Mouse (Mus musculus): ENCODE data around the gene Dusp1. TPM values are rescaled to one million over a fixed set of nuclear protein-coding genes. Genes with fewer than 3 reads are reported as not detected.

The Dusp1 gene
- polyA plus RNA-seq, 1 experiment from 2014 or later = 19.4 TPM

DNA sequence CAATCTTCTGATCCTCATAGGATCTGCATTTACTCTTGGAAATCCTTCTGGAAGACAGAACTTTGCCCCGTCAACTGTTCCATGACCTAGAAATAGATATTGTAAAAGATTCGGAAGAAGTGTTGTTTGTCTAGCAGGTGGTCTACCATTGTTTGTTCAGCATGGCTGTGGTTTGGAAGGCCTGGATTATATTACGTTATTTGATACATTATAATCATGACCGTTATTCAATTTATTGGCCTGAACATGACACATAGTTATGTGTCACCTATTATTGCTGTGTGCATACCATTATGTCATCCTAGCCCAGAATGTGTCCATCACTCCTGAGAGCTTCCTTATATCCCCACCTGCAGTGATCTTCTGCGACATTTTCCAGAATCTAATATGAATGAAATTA lies 36.9 kb upstream of the Dusp1 start:
- H3K27ac ChIP-seq = no peak overlapping the region

DNA sequence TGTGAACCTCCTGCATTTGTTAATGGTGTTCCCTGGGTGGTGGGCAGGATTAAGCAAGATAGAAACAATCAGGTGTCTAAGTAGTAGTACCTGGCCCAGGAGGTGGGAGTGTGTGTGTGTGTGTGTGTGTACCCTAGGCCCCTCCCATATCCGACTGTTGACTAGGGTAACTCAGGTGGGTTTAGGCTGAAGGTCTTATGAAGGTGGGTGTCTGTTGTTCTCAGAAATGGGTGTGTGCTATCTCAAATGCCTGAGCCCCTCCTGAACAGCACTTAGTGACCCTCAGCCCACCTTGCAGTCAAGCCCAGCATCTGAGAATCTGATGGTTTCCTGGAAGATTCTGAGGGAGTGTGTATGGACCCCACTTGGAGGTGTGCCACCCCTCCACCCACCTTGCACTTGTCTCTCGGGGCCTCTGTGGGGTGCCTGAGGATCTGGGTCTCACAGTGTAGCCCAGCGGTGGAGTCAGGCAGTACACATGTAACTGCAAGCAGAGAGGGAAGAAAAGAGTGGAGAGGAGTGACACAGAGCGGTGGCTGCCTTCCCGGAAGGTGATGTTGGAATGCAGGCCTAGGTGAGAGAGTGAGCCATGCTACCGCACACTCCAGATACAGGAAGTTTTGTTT lies 35.0 kb upstream of the Dusp1 start:
- Histone ChIP-seq H3K4me3 (no peak overlapping the region), H3K9ac (no peak overlapping the region), H3K36me3 (peaks cover 12% of the 10 kb centered on the region; the same call in 1 of the 2 replicates), H3K27me3 (no peaks in the 10 kb centered on the region), H3K9me3 (no peaks in the 10 kb centered on the region), H3K27ac (peak overlapping the region; percentile 81; the same call in 1 of the 2 replicates), H3K4me1 (peaks cover 40% of the 10 kb centered on the region), H3K4me2 (replicated peaks) (no peak overlapping the region)
- ATAC-seq (ENCODE audit: insufficient number of reproducible peaks, insufficient read depth, low FRiP score, low TSS enrichment) = no peak
- 74% methylated on average over 6 of the region's 6 CpGs for WGBS

More for the DNA sequence above, 36.9 kb upstream of the Dusp1 start:
- no peak overlapping the region for H3K4me3 ChIP-seq
- no peaks in the 10 kb centered on the region for H3K27me3 ChIP-seq
- H3K9me3 ChIP-seq = no peaks in the 10 kb centered on the region
- WGBS = 85% methylated on average over 5 of the region's 5 CpGs
- no peak for ATAC-seq (ENCODE audit: insufficient number of reproducible peaks, insufficient read depth, low FRiP score, low TSS enrichment)
- 0 out of 2 replicates have a peak, but pooled peaks cover 3% of the 10 kb centered on the region for H3K36me3 ChIP-seq
- no peak overlapping the region for H3K9ac ChIP-seq
- peaks cover 48% of the 10 kb centered on the region for H3K4me1 ChIP-seq
- H3K4me2 ChIP-seq (replicated peaks) = no peak overlapping the region

DNA sequence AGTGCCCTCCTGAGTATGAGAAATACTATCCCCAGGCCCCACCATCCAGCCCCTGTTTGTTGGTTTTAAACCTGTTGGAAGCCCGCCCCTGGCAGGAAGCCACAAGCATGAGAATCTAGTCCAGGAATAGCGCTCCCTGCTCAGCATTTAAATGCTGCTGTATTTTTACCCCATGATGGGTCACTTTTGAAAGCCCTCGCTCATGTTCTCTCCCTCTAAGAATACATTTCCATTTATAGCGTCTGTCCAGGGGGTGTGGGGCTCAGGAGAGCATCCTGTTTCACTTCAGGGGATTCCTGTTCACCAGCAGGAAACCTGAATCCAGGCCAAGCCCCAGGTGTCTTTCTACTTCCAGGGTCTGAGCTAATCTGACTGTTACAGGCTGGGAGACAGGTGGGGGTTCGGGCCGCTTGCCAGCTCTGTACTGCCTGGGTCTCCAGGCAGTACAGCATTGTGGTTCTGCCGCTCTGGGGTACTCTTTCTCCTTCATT lies 34.3 kb upstream of the Dusp1 start:
- peak overlapping the region; percentile 81 for H3K27ac ChIP-seq
- WGBS = 44% methylated on average over 7 of the region's 7 CpGs
- H3K9ac ChIP-seq = no peak overlapping the region

DNA sequence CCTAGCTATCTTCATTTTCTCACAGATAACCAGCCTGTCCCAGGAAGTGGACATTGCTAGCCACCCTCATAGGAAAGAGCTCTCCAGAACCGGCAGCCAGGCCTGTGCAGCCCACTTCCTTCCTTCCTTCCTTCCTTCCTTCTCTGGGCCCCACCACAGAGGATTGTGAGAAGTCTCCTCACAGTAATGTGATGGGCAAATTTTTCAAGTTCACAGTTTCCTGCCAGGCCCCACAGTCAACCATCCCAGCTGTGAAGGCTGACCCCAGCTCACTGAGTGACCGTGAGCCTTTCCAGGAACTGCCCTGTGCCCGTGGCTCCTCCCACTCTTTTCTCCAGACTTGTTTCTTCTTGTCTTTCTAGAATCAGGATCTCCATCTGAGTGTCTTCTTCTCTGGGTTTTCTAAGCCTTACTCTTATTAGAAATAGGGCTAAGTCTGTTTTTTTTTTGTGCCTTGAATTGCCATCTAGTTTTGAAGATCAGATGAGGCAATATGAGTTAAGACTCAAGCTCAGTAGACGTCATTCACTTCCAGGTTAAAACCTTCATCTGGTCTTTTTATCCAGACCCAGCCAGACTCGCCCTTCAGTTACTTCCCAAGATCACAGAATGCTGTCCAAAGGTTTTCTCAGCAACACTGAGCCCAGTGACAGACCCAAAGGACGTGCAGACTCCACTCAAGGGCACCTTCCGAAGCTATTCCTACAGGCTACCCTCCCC lies 33.7 kb upstream of the Dusp1 start:
- H3K27me3 ChIP-seq = no peaks in the 10 kb centered on the region
- H3K27ac ChIP-seq = peak overlapping the region; percentile 81
- peaks cover 13% of the 10 kb centered on the region; the same call in 1 of the 2 replicates for H3K36me3 ChIP-seq
- H3K4me2 ChIP-seq (replicated peaks) = no peak overlapping the region
- no peak for ATAC-seq (ENCODE audit: insufficient number of reproducible peaks, insufficient read depth, low FRiP score, low TSS enrichment)
- no peak overlapping the region for H3K4me3 ChIP-seq
- no peak overlapping the region for H3K9ac ChIP-seq
- H3K4me1 ChIP-seq = peaks cover 28% of the 10 kb centered on the region
- WGBS = 50% methylated on average over 7 of the region's 7 CpGs
- no peaks in the 10 kb centered on the region for H3K9me3 ChIP-seq

More for the DNA sequence above, 34.3 kb upstream of the Dusp1 start:
- Histone ChIP-seq H3K4me3 (no peak overlapping the region), H3K4me1 (peaks cover 33% of the 10 kb centered on the region), H3K4me2 (replicated peaks) (no peak overlapping the region), H3K27me3 (no peaks in the 10 kb centered on the region), H3K36me3 (peaks cover 13% of the 10 kb centered on the region; the same call in 1 of the 2 replicates), H3K9me3 (no peaks in the 10 kb centered on the region)
- ATAC-seq (ENCODE audit: insufficient number of reproducible peaks, insufficient read depth, low FRiP score, low TSS enrichment) = peak; percentile 77

DNA sequence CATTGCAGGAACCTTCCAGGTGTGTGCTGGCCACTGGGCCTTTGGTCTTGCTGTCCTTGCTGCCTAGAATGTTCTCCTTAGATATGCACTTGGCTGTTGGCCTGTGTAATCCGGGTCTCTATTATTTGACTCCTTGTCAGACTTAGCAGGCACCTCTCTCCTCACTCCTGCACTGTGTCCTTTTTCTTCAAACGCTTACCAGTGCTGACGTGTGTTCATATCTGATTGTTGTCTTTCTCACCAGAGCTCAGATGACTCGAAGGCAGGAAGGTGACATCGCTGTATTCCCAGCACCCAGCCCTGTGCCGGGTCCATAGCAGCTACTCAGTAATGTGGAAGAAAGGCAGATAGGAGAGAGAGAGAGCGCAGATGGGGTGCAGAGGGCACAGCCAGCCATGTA lies 33.0 kb upstream of the Dusp1 start:
- H3K4me2 ChIP-seq (replicated peaks) = no peak overlapping the region
- peak overlapping the region; percentile 81; the same call in 1 of the 2 replicates for H3K27ac ChIP-seq
- no peaks in the 10 kb centered on the region for H3K9me3 ChIP-seq
- WGBS = 86% methylated on average over 7 of the region's 7 CpGs
- ATAC-seq (ENCODE audit: insufficient number of reproducible peaks, insufficient read depth, low FRiP score, low TSS enrichment) = no peak
- H3K36me3 ChIP-seq = peaks cover 13% of the 10 kb centered on the region; the same call in 1 of the 2 replicates
- H3K27me3 ChIP-seq = no peaks in the 10 kb centered on the region
- H3K4me1 ChIP-seq = peaks cover 28% of the 10 kb centered on the region
- no peak overlapping the region for H3K4me3 ChIP-seq
- H3K9ac ChIP-seq = no peak overlapping the region

DNA sequence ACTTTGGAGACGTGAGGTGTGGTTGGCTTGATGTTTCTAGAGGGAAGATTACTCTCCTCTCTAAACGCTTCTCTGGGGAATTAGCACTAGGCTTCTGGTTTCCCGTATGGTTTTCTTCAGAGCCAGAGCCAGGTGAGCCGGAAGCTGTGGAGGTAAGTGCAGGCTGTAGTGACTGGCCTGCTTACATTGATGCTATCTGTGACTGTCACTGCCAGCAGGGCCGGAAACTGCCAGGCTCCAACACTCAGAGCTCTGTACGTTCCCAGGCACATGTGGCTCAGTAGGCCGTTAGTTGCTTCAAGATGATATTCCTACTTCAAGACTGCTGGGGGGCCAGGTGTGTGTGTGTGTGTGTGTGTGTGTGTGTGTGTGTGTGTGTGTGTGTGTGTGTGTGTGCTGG lies 32.2 kb upstream of the Dusp1 start:
- Histone ChIP-seq H3K27ac (no peak overlapping the region), H3K36me3 (peaks cover 13% of the 10 kb centered on the region; the same call in 1 of the 2 replicates)
- no peak for ATAC-seq (ENCODE audit: insufficient number of reproducible peaks, insufficient read depth, low FRiP score, low TSS enrichment)

DNA sequence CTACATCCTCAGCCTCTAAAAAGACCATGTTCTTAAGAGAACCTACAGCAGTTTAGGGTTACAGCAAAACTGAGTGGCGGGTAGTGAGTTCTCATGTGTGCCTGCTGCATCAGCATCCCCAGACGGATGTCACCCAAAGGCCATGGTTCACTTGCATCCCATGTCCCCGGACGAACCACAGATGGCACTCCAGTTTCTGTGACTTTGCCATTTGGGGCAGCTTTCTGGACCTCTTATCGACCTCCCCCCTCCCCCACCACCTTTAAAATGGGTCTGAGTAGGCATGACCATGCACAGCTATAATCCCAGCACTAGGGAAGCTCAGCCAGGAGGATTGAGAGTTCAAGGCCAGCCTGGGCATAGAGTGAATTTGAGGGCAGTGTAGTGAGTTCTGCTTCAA lies 31.3 kb upstream of the Dusp1 start:
- Histone ChIP-seq H3K4me3 (no peak overlapping the region), H3K36me3 (peaks cover 14% of the 10 kb centered on the region; the same call in 1 of the 2 replicates), H3K27me3 (no peaks in the 10 kb centered on the region), H3K27ac (no peak overlapping the region), H3K4me1 (peaks cover 28% of the 10 kb centered on the region), H3K9me3 (no peaks in the 10 kb centered on the region), H3K9ac (no peak overlapping the region), H3K4me2 (replicated peaks) (no peak overlapping the region)
- no peak for ATAC-seq (ENCODE audit: insufficient number of reproducible peaks, insufficient read depth, low FRiP score, low TSS enrichment)
- WGBS = 89% methylated on average over 5 of the region's 5 CpGs

More for the DNA sequence above, 32.2 kb upstream of the Dusp1 start:
- Histone ChIP-seq H3K27me3 (no peaks in the 10 kb centered on the region), H3K4me3 (no peak overlapping the region), H3K4me2 (replicated peaks) (no peak overlapping the region), H3K9ac (no peak overlapping the region), H3K9me3 (no peaks in the 10 kb centered on the region), H3K4me1 (peaks cover 28% of the 10 kb centered on the region)
- 83% methylated on average over 7 of the region's 7 CpGs for WGBS

DNA sequence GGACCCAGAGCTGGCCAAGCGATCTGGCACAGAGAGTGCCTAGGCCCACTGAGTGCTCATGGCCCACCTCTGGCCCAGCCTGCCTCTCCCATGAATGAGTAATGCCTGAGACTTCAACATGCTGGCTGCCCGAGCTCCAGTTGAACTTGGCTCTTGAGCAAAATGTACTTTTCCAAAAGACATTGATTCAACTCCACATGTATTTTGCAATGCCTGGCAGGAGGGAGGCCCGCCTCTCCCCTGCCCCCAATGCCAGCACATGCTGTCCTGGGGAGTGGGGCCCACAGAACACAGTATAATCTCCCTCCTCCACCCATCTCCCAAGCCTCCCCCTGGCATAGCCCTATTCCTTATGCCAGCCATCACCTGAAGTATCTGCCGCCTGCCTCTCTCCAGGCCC lies 30.6 kb upstream of the Dusp1 start:
- H3K36me3 ChIP-seq = peaks cover 20% of the 10 kb centered on the region; the same call in 1 of the 2 replicates
- peaks cover 28% of the 10 kb centered on the region for H3K4me1 ChIP-seq
- no peak overlapping the region for H3K4me3 ChIP-seq
- H3K9me3 ChIP-seq = no peaks in the 10 kb centered on the region
- H3K9ac ChIP-seq = no peak overlapping the region
- WGBS = 94% methylated on average over 4 of the region's 4 CpGs
- no peak for ATAC-seq (ENCODE audit: insufficient number of reproducible peaks, insufficient read depth, low FRiP score, low TSS enrichment)
- H3K27me3 ChIP-seq = no peaks in the 10 kb centered on the region
- H3K27ac ChIP-seq = no peak overlapping the region
- no peak overlapping the region for H3K4me2 ChIP-seq (replicated peaks)

DNA sequence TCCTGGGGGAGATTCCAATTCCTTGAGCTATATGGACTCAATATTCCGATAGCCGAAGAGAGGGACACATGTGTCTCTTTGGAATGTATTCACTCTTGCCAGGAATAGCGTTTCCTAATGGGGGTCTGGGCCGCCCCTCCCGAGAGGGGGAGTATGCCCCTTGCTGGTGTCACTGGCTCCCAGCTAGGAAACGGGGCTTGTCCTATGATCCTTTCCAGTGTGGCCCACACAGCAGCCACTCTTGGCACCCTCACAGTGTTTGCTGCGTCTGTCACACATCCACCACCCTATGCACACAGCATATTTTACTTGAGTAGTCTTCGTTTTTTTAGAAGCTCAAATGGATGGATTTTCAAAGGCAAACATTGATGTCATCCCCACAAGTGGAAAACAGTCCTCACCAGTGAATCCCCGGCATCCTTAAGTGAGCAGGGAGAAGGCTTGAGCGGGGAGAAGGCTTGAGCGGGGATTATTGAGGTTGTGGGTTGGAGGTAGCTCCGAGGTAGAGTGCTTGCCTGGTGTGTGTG lies 26.1 kb upstream of the Dusp1 start:
- no peak overlapping the region for H3K4me3 ChIP-seq

DNA sequence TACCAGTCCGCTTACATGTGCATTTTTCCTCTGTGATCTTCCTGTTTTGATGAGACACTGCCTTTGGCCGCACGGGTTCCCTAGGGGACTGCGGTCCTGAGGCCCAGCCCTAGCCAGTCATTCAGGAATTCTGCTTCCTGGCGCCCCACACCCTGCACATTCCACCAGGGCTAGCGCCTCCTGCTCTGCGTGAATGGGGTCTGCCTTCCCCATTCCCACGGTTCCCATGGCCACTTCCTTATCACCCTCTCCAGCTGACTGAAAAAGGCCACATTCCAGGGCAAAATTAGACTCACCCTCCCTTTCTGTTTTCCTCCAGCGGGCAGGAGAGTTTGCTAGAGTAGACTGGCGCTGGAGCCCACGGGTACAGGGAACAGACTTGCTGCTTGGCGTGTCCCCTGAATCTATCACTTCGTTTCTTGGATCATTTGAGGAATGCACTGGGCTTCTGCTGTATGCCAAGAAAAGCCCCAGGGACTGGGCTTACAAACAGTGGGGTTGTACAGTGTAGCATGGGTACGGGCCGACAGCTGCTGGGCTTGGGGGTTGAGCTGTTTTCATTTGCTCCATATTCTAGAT lies 22.7 kb upstream of the Dusp1 start:
- peak; percentile 80 for ATAC-seq (ENCODE audit: insufficient number of reproducible peaks, insufficient read depth, low FRiP score, low TSS enrichment)
- H3K9ac ChIP-seq = no peak overlapping the region

More for the DNA sequence above, 26.1 kb upstream of the Dusp1 start:
- H3K9ac ChIP-seq = no peak overlapping the region
- 91% methylated on average over 12 of the region's 12 CpGs for WGBS
- H3K36me3 ChIP-seq = peaks cover 21% of the 10 kb centered on the region; the same call in 1 of the 2 replicates
- ATAC-seq (ENCODE audit: insufficient number of reproducible peaks, insufficient read depth, low FRiP score, low TSS enrichment) = no peak
- no peak overlapping the region for H3K27ac ChIP-seq
- peaks cover 9% of the 10 kb centered on the region for H3K4me1 ChIP-seq
- H3K9me3 ChIP-seq = no peaks in the 10 kb centered on the region
- H3K27me3 ChIP-seq = no peaks in the 10 kb centered on the region
- no peak overlapping the region for H3K4me2 ChIP-seq (replicated peaks)

DNA sequence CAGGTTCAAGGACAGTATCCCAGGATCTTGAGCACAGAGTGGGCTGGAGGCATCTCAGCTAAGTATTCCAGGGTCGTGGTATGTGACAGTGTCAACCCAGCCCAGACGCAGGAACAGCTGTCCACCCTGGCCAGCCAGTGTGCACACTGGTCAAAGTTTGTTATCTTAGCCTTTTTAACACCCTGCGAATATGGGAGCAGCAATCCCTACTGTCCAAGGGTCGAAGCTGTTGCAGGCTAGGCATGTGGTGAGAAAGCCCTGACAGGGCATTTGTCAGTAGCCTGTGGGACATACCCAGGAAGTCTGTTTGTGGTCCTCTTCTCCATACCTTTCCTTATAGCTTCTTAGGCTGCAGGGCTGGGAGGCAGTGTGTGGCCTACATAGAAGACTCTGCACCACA lies 22.1 kb upstream of the Dusp1 start:
- no peak for ATAC-seq (ENCODE audit: insufficient number of reproducible peaks, insufficient read depth, low FRiP score, low TSS enrichment)
- H3K4me1 ChIP-seq = peaks cover 9% of the 10 kb centered on the region
- 81% methylated on average over 4 of the region's 4 CpGs for WGBS
- H3K4me2 ChIP-seq (replicated peaks) = no peak overlapping the region
- peaks cover 29% of the 10 kb centered on the region for H3K36me3 ChIP-seq
- no peak overlapping the region for H3K4me3 ChIP-seq
- peak overlapping the region; percentile 24; the same call in 1 of the 2 replicates for H3K27ac ChIP-seq
- no peaks in the 10 kb centered on the region for H3K9me3 ChIP-seq
- no peak overlapping the region for H3K9ac ChIP-seq
- no peaks in the 10 kb centered on the region for H3K27me3 ChIP-seq

More for the DNA sequence above, 22.7 kb upstream of the Dusp1 start:
- Histone ChIP-seq H3K27me3 (no peaks in the 10 kb centered on the region), H3K4me3 (no peak overlapping the region), H3K36me3 (peaks cover 29% of the 10 kb centered on the region), H3K4me2 (replicated peaks) (no peak overlapping the region), H3K9me3 (no peaks in the 10 kb centered on the region), H3K4me1 (peaks cover 9% of the 10 kb centered on the region), H3K27ac (peak overlapping the region; percentile 24)
- 60% methylated on average over 15 of the region's 15 CpGs for WGBS

Data from embryonic facial prominence, embryonic 12.5 days (tissue).